Mouse (Mus musculus) macrophage (primary cell): ENCODE results near the gene Fga. TPM values are rescaled to one million over a fixed set of nuclear protein-coding genes. Genes with fewer than 3 reads are reported as not detected.

Experiments used
- polyA plus RNA-seq: library from polyadenylated mRNA; stranded (reverse); fragments of 250-400 nt; gene quantifications from 3 replicates; pipeline ENCODE4 v1.2.4, GENCODE M21; 2018; ENCODE audit warnings: inconsistent platforms

The Fga gene
- polyA plus RNA-seq, 1 experiment from 2014 or later: not detected

Other genes with a start within 250 kb of the Fga start
- not detected in 3 replicates for gene Rbm46, start 149.6 kb upstream of the Fga start, polyA plus RNA-seq
- not detected in 3 replicates for gene Lrat, start 122.1 kb upstream of the Fga start, polyA plus RNA-seq
- gene Fgg, start 18.4 kb upstream of the Fga start, polyA plus RNA-seq: not detected in 3 replicates
- not detected in 3 replicates for gene Fgb, start 23.8 kb downstream of the Fga start, polyA plus RNA-seq
- 31.0 to 38.1 TPM (median 35.4 TPM) in 3 replicates for gene Plrg1, start 29.4 kb downstream of the Fga start, polyA plus RNA-seq
- gene Dchs2, start 101.9 kb downstream of the Fga start, polyA plus RNA-seq: not detected in 3 replicates